Mouse (Mus musculus): ENCODE measurements at regions not wholly inside any gene's neighbourhood (a gene's known extent, or its start where the extent isn't known, plus 50 kb on each side); places are given as distances from the start of the nearest gene placed in this dataset.

DNA sequence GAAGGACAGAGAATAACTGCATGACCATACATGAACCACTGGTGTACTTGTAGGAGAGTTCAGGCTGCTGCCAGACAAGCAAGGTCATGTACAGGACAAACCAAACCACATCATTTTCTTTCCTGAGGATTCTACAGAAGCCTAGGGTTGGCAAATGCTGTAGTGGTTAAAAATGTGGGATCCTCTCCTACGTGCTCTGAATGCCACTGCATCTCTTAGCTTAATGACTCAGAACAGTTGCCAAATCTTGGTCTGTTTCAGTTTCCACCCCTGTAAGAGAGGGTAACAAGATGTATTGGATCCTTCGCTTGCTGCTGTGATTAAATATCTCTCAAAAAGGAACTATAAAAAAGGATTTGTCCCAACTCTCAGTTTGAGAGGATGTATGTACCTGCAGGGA is 938.1 kb downstream of the 4930444P10Rik start:
- no peak overlapping the region for H3K4me3 ChIP-seq
- no peaks in the 10 kb centered on the region for H3K27me3 ChIP-seq (ENCODE audit: poor library complexity, severe bottlenecking)
- H3K4me1 ChIP-seq = no peaks in the 10 kb centered on the region
- H3K9me3 ChIP-seq = no peaks in the 10 kb centered on the region
- WGBS = 89% methylated on average over 2 of the region's 2 CpGs
- no peak for DNase-seq (ENCODE audit: extremely low spot score, low spot score)
- no peaks in the 10 kb centered on the region for H3K36me3 ChIP-seq (replicated peaks)
- H3K27ac ChIP-seq = no peak overlapping the region

DNA sequence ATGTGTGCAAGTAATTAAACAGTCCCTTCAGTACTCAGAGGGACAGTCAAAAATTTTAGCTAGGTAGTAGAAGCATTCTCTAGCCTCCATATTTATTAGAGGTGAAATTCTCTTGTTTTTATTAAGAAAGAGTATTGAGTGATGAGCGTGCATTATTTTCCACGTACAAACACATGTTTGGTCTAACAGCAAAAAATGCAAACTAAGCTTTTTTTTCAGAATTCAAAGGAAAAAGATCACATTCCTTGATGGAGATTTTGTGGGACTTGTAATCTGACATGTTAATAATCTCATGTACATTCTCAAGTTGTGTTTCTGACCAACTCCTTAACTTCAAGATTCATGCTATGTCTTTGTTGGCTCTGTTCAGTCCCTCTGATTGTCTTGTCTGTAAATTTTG is 939.2 kb downstream of the 4930444P10Rik start:
- Histone ChIP-seq H3K4me1 (no peaks in the 10 kb centered on the region), H3K4me3 (no peak overlapping the region), H3K27ac (no peak overlapping the region), H3K9me3 (no peaks in the 10 kb centered on the region), H3K27me3 (ENCODE audit: poor library complexity, severe bottlenecking) (no peaks in the 10 kb centered on the region), H3K36me3 (replicated peaks) (no peaks in the 10 kb centered on the region)
- DNase-seq (ENCODE audit: extremely low spot score, low spot score) = no peak
- WGBS = 96% methylated on average over 2 of the region's 2 CpGs

DNA sequence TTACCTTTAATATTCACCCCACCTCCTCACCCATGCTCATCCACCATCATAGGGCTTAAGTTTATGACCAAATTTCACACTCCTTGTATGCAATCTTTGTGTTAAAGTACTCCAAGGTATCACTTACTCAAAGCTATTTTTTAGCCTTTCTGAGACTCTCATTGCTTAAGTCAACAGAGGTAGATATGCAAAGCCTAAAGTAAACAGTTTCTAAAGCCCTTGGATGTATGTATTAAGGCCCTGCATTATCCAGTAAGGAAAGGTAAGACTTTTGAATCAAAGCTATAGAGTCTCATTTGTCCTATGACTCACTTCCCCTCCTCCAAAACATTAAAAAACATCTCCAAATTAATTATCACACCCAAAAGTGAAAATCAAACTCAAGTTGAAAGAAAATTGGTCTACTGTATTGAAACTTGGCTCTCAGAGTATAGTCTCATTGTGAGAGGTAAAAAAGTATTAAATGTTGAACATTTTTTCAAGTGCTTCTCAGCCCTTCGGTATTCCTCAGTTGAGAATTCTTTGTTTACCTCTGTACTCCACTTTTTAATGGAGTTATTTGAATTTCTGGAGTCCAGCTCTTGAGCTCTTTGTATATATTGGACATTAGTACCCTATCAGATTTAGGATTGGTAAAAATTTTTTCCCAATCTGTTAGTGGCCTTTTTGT is 949.1 kb downstream of the 4930444P10Rik start:
- no peak for DNase-seq (ENCODE audit: extremely low spot score, low spot score)
- no peaks in the 10 kb centered on the region for H3K27me3 ChIP-seq (ENCODE audit: poor library complexity, severe bottlenecking)
- no peak overlapping the region for H3K4me3 ChIP-seq
- H3K27ac ChIP-seq = no peak overlapping the region
- H3K4me1 ChIP-seq = no peaks in the 10 kb centered on the region
- H3K36me3 ChIP-seq (replicated peaks) = no peaks in the 10 kb centered on the region
- 88% methylated on average over 1 of the region's 1 CpGs for WGBS
- H3K9me3 ChIP-seq = no peaks in the 10 kb centered on the region

DNA sequence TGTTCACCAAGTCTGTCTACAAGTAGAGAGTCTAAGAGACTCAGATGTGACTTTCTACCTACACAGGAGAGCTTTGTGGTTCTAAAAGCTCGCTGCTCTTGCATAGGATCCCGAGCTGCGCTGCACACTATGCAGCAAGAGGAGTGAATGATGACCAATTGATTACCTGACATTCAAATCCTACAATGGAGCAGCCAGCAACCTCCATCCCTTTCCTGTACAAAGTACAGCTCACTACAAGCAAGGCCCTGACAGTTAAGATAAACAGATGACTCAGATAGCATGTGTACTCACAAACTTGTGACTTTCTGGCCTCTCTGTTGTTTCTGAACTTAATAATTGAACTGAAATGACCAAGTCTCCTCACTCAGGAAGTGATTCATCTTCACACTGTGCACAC is 974.7 kb downstream of the 4930444P10Rik start:
- no peaks in the 10 kb centered on the region for H3K27me3 ChIP-seq (ENCODE audit: poor library complexity, severe bottlenecking)
- H3K27ac ChIP-seq = no peak overlapping the region
- H3K4me3 ChIP-seq = no peak overlapping the region
- H3K36me3 ChIP-seq (replicated peaks) = no peaks in the 10 kb centered on the region
- H3K9me3 ChIP-seq = no peaks in the 10 kb centered on the region
- DNase-seq (ENCODE audit: extremely low spot score, low spot score) = no peak
- no peaks in the 10 kb centered on the region for H3K4me1 ChIP-seq
- 83% methylated on average over 3 of the region's 3 CpGs for WGBS

DNA sequence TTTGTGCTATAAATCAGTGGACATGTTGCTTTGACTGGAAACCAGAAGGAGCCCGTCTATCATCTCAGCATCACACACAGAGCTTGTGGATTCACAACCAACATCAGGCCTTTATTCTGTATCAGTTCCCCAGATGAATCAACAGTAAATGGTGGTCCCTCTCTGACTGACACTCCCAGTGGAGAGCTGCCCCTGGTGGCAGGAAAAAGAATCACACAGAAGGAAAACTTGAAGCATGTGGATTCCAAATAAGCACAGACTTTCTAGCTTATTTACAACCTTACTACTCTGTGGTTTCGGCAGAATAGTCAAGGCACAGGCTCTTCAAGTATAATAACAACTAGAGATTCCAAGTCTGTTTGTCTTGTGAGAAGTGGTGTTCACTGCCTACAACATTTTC is 981.7 kb downstream of the 4930444P10Rik start:
- DNase-seq (ENCODE audit: extremely low spot score, low spot score) = no peak
- no peaks in the 10 kb centered on the region for H3K9me3 ChIP-seq
- H3K4me3 ChIP-seq = no peak overlapping the region
- H3K27me3 ChIP-seq (ENCODE audit: poor library complexity, severe bottlenecking) = no peaks in the 10 kb centered on the region
- WGBS = 86% methylated on average over 2 of the region's 2 CpGs
- no peaks in the 10 kb centered on the region for H3K36me3 ChIP-seq (replicated peaks)
- no peak overlapping the region for H3K27ac ChIP-seq
- H3K4me1 ChIP-seq = no peaks in the 10 kb centered on the region

DNA sequence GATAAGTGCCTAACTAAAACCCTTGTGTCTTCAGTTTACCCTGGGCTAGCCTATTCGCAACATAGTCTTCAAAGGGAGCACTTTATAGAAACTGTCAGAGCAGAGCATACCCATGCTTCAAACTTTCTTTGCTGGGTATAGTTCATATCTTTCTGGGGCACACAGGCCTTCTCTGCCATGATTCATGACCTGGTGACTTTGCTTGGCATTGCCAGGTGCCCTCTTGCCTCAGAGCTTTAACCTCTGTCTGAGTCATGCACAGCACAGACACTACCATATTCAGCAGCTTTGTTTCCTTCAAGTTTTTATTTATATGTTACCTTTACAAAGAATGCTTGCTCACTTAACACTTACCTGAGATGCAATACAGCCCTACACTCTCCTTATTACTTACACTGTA is 1022.8 kb downstream of the 4930444P10Rik start:
- Histone ChIP-seq H3K9me3 (no peaks in the 10 kb centered on the region), H3K4me1 (no peaks in the 10 kb centered on the region), H3K4me3 (no peak overlapping the region), H3K27me3 (ENCODE audit: poor library complexity, severe bottlenecking) (no peaks in the 10 kb centered on the region), H3K27ac (no peak overlapping the region), H3K36me3 (replicated peaks) (no peaks in the 10 kb centered on the region)
- DNase-seq (ENCODE audit: extremely low spot score, low spot score) = no peak
- WGBS = 89% methylated on average over 1 of the region's 1 CpGs

DNA sequence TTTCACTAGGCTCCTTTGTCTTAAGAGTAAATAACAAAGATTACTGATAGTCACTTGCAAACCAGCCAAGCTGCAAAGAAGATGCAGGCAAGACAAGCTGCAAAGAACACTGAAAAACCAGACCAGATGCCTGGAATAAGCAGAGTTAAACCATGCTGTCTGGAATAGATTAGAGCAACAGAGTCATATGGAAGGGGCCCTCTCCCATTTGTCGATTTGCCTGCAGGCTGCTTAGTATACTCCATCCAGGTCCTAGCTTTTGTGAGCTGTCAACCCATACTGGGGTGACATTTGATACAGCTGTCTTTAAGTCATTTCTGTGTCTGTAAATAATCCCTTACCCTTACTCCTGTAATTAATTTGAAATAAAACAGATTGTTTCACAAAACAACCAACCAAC is 1059.1 kb downstream of the 4930444P10Rik start:
- 60% methylated on average over 1 of the region's 1 CpGs for WGBS
- no peak overlapping the region for H3K27ac ChIP-seq
- H3K4me1 ChIP-seq = no peaks in the 10 kb centered on the region
- H3K9me3 ChIP-seq = no peaks in the 10 kb centered on the region
- no peaks in the 10 kb centered on the region for H3K27me3 ChIP-seq (ENCODE audit: poor library complexity, severe bottlenecking)
- H3K36me3 ChIP-seq (replicated peaks) = no peaks in the 10 kb centered on the region
- no peak overlapping the region for H3K4me3 ChIP-seq
- DNase-seq (ENCODE audit: extremely low spot score, low spot score) = no peak

DNA sequence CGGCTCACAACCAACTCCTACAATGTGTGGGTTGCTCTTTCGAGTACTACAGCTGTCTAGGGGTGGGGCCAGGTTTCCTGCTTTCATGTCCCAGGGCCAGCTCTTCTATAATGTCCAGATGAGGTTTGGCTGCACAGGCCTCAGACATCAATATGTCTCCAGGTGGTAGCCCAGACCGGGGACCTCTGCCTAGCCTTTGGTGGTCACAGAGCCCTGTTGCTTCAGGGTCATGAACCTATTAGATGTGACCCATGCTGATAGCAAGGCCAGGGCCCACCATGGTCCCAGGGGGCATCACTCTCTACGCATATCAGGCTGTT is 1074.7 kb downstream of the 4930444P10Rik start:
- H3K9me3 ChIP-seq = no peaks in the 10 kb centered on the region
- no peak overlapping the region for H3K4me3 ChIP-seq
- H3K36me3 ChIP-seq (replicated peaks) = no peaks in the 10 kb centered on the region
- no peak overlapping the region for H3K27ac ChIP-seq
- WGBS = 92% methylated on average over 4 of the region's 4 CpGs
- DNase-seq (ENCODE audit: extremely low spot score, low spot score) = no peak
- no peaks in the 10 kb centered on the region for H3K4me1 ChIP-seq
- H3K27me3 ChIP-seq (ENCODE audit: poor library complexity, severe bottlenecking) = no peaks in the 10 kb centered on the region

DNA sequence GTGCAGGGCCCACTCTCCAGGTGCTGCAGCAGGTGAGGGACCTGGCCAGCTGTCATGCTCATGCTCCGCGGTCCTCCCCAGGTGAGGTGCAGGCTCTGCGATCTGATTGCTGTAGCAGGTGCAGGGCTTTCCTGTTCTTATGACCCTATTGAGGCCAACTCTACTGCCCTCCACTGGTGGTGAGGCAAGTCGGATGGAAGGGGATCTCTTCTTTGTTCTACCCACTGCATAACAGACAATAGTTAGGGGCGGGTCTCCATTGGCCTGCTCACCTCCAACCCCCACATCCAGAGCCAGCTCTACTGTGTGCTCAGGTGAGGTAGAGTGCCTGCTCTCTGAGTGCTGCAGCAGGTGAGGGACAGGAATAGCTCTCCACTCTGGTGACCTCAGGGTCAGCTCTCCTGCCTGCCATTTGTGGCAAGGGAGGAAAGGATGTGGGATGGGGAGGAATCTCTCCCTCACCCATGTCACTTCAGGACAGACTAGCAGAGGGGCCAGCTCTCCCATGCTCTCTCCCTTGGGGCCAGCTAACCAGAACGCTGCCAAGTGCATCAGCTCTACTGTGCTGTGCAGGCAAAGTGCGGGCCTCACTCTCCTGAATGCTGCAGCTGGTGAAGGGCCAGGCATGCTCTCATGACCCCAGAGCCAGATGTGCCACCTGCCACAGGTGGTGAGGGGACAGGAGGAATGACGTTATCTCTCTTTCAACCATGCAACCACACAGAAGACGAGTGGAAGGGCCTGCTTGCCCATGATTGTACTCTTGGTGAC is 1075.3 kb downstream of the 4930444P10Rik start:
- no peak for DNase-seq (ENCODE audit: extremely low spot score, low spot score)
- WGBS = 69% methylated on average over 9 of the region's 9 CpGs
- H3K4me1 ChIP-seq = no peaks in the 10 kb centered on the region
- H3K27me3 ChIP-seq (ENCODE audit: poor library complexity, severe bottlenecking) = no peaks in the 10 kb centered on the region
- H3K36me3 ChIP-seq (replicated peaks) = no peaks in the 10 kb centered on the region
- H3K4me3 ChIP-seq = no peak overlapping the region
- no peaks in the 10 kb centered on the region for H3K9me3 ChIP-seq
- H3K27ac ChIP-seq = no peak overlapping the region

DNA sequence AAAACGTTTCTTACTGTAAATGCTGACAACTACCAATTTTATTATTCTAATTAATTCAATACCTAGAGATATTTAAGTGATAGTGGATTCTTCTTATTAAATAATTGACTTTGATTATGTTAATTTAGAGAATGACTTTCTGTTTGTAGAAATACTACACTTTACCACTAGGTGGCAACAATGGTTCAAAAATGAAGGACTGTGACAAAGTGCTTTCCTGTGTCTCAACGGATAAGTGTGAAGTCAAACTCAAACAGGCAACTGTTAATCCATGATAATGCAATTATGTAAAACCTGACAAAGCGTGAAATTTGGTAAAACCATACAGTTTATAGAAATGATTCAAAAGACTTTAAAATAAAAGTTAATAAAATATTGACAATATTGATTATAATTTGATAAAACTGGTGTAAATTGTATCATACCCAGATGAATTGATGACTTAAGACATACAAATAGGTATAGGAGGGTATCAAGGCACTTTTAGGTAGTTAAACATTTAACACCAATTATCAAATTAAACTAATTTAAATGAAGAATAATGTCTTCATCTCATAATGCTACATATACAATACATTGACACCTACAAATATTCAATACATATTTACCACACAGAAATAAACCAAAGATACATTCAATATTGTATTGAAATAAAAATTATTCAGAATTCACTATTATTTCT is 1085.3 kb downstream of the 4930444P10Rik start:
- Histone ChIP-seq H3K9me3 (no peaks in the 10 kb centered on the region), H3K4me1 (no peaks in the 10 kb centered on the region), H3K27ac (no peak overlapping the region), H3K4me3 (no peak overlapping the region), H3K36me3 (replicated peaks) (no peaks in the 10 kb centered on the region), H3K27me3 (ENCODE audit: poor library complexity, severe bottlenecking) (no peaks in the 10 kb centered on the region)
- DNase-seq (ENCODE audit: extremely low spot score, low spot score) = no peak
- 11% methylated on average over 3 of the region's 3 CpGs for WGBS

DNA sequence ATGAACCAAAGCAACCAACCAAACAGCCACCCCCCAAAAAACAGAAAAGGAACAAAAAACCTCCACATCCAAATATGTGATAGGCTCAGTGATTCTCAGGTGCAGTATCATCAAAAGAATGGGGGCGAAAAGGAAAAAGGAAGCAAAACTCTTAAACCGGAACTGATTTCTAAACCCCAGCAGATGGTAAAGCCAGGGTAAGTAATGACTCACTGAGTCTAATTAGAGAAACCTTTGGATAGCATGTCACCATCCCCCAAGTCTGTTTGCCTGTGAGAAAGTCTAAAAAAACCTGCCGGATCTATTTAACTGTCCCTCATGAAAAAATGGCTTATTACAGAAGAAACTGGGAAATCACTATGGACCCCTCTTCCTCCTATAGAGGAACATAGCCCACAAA is 1097.8 kb downstream of the 4930444P10Rik start:
- Histone ChIP-seq H3K36me3 (replicated peaks) (no peaks in the 10 kb centered on the region), H3K4me1 (no peaks in the 10 kb centered on the region), H3K27ac (no peak overlapping the region), H3K9me3 (no peaks in the 10 kb centered on the region), H3K27me3 (ENCODE audit: poor library complexity, severe bottlenecking) (no peaks in the 10 kb centered on the region), H3K4me3 (no peak overlapping the region)
- no peak for DNase-seq (ENCODE audit: extremely low spot score, low spot score)
- WGBS = 91% methylated on average over 3 of the region's 3 CpGs

DNA sequence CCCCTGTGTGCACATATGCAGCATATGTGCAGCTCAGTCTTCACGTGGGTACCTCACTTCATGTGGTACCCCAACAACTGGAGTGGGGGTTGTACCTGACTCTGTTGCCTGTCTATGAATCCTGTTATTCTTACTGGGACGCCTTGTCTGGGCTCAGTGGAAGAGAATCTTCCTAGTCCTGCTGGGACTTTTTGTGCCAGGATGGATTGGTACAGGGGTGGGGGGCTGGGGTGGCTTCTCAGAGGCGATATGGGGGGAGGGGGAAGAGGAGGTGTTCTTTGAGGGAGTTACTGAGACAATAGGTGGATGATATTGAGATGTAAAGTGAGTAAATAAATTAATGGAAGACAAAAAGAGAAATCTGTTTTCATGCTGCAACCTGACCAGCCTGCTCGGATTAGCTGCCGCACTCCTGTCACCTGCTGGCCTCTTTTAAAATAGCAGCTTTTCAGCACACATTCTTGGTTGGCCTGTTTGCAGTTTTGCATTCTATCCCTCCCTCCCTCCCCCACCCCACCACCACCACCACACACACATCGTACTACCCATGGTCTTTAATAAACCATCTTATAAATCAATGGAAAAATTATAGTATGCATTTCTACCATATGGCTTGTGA is 1112.9 kb downstream of the 4930444P10Rik start:
- DNase-seq (ENCODE audit: extremely low spot score, low spot score) = peak; percentile 19
- Histone ChIP-seq H3K36me3 (replicated peaks) (no peaks in the 10 kb centered on the region), H3K27me3 (ENCODE audit: poor library complexity, severe bottlenecking) (no peaks in the 10 kb centered on the region), H3K27ac (no peak overlapping the region), H3K4me3 (no peak overlapping the region), H3K4me1 (no peaks in the 10 kb centered on the region), H3K9me3 (peaks cover 5% of the 10 kb centered on the region; the same call in 1 of the 2 replicates)
- 53% methylated on average over 6 of the region's 6 CpGs for WGBS
